Mouse (Mus musculus) forebrain, embryonic 10.5 days (tissue): Measurements from ENCODE around the gene Sash1. TPM values are rescaled to one million over a fixed set of nuclear protein-coding genes. Genes with fewer than 3 reads are reported as not detected.
"Not testable (repeated sequence)": the region's sequence is repeated elsewhere in the genome, so short reads cannot be mapped to it uniquely, and the experiment has no call there.

Experiments used
- DNase-seq: peaks from one replicate; pipeline ENCODE4 v3.0.0-alpha.2; 2017; ENCODE audit warnings: low spot score; ENCODE audit errors: extremely low spot score
- H3K27ac ChIP-seq: fragments of 300-500 bp; sonication (generic); 2 replicates; pipeline ENCODE4 v1.5.1; 2016; ENCODE audit warnings: mild to moderate bottlenecking
- H3K27me3 ChIP-seq: fragments of 300-500 bp; sonication (generic); 2 replicates; pipeline ENCODE4 v1.6.1; 2016; ENCODE audit warnings: mild to moderate bottlenecking; ENCODE audit not compliant: poor library complexity, severe bottlenecking
- H3K36me3 ChIP-seq: fragments of 300-500 bp; sonication (generic); replicated peaks from 2 replicates; pipeline ENCODE4 v1.6.1; 2016; ENCODE audit warnings: mild to moderate bottlenecking, moderate library complexity
- H3K4me1 ChIP-seq: fragments of 300-500 bp; sonication (generic); 2 replicates; pipeline ENCODE4 v1.6.1; 2016
- H3K4me3 ChIP-seq: fragments of 300-500 bp; sonication (generic); 2 replicates; pipeline ENCODE4 v1.5.1; 2016; ENCODE audit warnings: mild to moderate bottlenecking, moderate library complexity
- H3K9me3 ChIP-seq: fragments of 300-500 bp; sonication (generic); 2 replicates; pipeline ENCODE4 v1.6.1; 2016; ENCODE audit warnings: mild to moderate bottlenecking, moderate library complexity
- WGBS: fragments of 180-500 bp; shearing (Covaris S2); methylation state at CpG from one replicate; pipeline ENCODE4 v1.1.7; 2016; 5-methylcytosine and 5-hydroxymethylcytosine counted together
- polyA plus RNA-seq: library from polyadenylated mRNA; unstranded; fragments of >200 nt; fragmentation: Nextera tagmentation; extraction: Ambion mirVana; gene quantifications from 2 replicates; pipeline ENCODE4 v1.2.1, GENCODE M21; 2016

Sash1 gene
- polyA plus RNA-seq, 1 experiment from 2014 or later = 2.8 TPM

GRCm38 (mm10) chr10:8717171-8717570 is 168.7 kb downstream of the Sash1 start:
- H3K4me1 ChIP-seq = no peaks in the 10 kb centered on the region
- no peaks in the 10 kb centered on the region for H3K27me3 ChIP-seq
- no peak overlapping the region for H3K4me3 ChIP-seq
- DNase-seq = no peak
- WGBS = 89% methylated on average over 5 of the region's 5 CpGs
- no peaks in the 10 kb centered on the region; the same call in 1 of the 2 replicates for H3K36me3 ChIP-seq
- H3K27ac ChIP-seq = no peak overlapping the region
- H3K9me3 ChIP-seq = no peaks in the 10 kb centered on the region

DNA sequence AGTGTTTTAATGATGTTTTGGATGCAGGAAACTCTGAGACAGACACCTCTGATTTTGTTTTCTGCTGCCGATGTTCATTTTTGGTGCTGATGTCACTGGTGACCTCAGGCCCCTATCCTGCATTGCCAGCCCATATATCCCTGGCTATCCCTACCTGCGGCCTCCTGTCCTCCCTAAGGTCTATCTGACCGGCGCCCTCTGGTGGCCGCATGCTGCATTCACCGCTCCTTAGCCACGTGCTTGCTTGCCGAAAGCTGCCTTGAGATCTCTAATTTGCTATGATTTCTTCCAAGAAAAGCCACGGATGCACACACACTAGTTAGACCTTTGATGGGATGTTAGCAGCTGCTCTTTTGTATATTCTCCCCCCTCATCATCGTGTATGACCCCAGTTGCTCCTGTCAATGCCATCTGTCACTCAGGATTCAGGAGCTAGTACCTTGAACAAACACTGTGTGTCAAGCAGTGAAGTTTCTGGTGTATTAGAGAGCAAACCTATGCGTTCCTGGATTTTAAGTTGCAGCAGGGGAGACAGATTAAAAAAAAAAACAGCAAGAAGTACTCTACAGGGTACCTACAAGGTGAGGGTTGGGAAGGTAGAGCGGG is 170.1 kb downstream of the Sash1 start:
- DNase-seq = peak; percentile 74
- 21% methylated on average over 12 of the region's 12 CpGs for WGBS
- H3K27ac ChIP-seq = no peak overlapping the region

DNA sequence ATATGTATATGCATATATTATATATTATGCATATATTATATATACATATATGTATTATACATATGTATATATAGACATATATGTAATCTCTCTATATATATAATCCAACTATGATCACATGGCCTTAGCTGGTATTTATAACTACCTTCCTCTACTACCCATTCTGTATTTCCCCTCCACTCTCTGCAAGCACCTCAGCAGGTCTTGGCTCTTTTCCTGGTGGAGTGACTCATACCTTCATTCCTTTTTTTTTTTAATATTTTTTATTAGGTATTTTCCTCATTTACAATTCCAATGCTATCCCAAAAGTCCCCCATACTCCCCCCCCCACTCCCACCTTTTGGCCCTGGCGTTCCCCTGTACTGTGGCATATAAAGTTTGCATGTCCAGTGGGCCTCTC is 189.2 kb downstream of the Sash1 start:
- not testable (repeated sequence) for H3K27ac ChIP-seq, H3K27me3 ChIP-seq, H3K4me1 ChIP-seq, H3K9me3 ChIP-seq, DNase-seq, H3K36me3 ChIP-seq, H3K4me3 ChIP-seq
- 86% methylated on average over 1 of the region's 1 CpGs for WGBS

More for the DNA sequence above, 170.1 kb downstream of the Sash1 start:
- no peaks in the 10 kb centered on the region for H3K36me3 ChIP-seq
- no peaks in the 10 kb centered on the region for H3K9me3 ChIP-seq
- H3K4me1 ChIP-seq = no peaks in the 10 kb centered on the region
- no peak overlapping the region for H3K4me3 ChIP-seq
- no peaks in the 10 kb centered on the region for H3K27me3 ChIP-seq

DNA sequence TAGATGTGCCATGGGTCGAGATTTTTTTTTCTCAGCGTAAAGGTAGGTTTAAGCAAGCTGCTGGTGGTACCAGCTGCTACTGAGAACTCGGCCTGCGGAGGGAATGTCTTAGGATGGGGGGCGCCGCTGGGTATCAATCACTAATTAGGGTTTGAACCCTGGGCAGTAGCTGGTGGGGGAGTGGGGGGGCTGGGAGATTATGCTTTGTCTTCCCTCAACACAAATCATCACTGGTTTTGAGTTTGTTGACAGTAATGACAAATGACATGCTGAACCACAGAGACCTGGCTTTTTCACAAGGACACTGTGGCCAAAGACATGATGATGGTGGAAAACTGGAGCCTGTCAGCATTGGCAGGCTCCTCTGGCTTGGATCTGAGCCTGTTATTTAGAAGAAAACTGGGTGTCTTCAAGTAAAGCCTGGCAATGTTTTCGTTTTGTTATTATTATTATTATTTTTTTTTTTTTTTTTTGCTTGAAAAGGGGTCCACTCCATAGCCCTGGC is 191.8 kb downstream of the Sash1 start:
- H3K4me3 ChIP-seq = no peak overlapping the region
- no peaks in the 10 kb centered on the region for H3K9me3 ChIP-seq
- H3K36me3 ChIP-seq = no peaks in the 10 kb centered on the region
- DNase-seq = no peak
- 80% methylated on average over 7 of the region's 7 CpGs for WGBS
- no peaks in the 10 kb centered on the region for H3K4me1 ChIP-seq
- H3K27me3 ChIP-seq = no peaks in the 10 kb centered on the region
- H3K27ac ChIP-seq = no peak overlapping the region

- DNase-seq = no peak
Measured at GRCm38 (mm10) chr10:8693561-8693960, 192.3 kb downstream of the Sash1 start.

DNA sequence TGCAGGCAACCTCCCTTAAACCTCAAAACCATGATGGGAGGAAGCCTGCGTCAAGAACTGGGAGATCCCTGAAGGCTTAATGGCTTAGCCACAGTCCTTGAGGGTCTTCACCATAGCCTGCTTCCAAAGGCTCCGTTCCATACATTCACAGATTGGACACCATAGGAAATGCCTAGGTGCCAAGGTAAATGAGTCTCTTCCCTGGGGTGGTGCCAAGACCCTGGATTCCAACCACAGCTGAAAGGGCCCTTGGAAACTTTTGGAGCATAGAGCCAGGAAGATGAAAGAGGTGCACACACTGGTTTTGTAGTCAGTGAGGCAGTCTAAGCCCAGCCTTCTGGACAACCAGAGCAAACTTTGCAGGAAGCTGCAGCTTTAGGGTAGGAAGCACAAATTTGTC is 193.3 kb downstream of the Sash1 start:
- no peaks in the 10 kb centered on the region for H3K4me1 ChIP-seq
- no peaks in the 10 kb centered on the region for H3K27me3 ChIP-seq
- DNase-seq = no peak
- no peak overlapping the region for H3K27ac ChIP-seq
- no peak overlapping the region for H3K4me3 ChIP-seq
- H3K36me3 ChIP-seq = no peaks in the 10 kb centered on the region
- WGBS = 91% methylated on average over 2 of the region's 2 CpGs
- no peaks in the 10 kb centered on the region for H3K9me3 ChIP-seq

More at GRCm38 (mm10) chr10:8693561-8693960, 192.3 kb downstream of the Sash1 start:
- Histone ChIP-seq H3K36me3 (no peaks in the 10 kb centered on the region), H3K4me1 (no peaks in the 10 kb centered on the region), H3K27me3 (no peaks in the 10 kb centered on the region), H3K4me3 (no peak overlapping the region), H3K27ac (no peak overlapping the region), H3K9me3 (no peaks in the 10 kb centered on the region)
- 90% methylated on average over 4 of the region's 4 CpGs for WGBS

- Histone ChIP-seq H3K4me1 (no peaks in the 10 kb centered on the region), H3K36me3 (no peaks in the 10 kb centered on the region), H3K27me3 (no peaks in the 10 kb centered on the region), H3K4me3 (no peak overlapping the region), H3K9me3 (0 out of 2 replicates have a peak, but pooled peaks cover 2% of the 10 kb centered on the region), H3K27ac (no peak overlapping the region)
- no peak for DNase-seq
- WGBS = 77% methylated on average over 1 of the region's 1 CpGs
Measured at GRCm38 (mm10) chr10:8686219-8686618, 199.7 kb downstream of the Sash1 start.

- Histone ChIP-seq H3K9me3 (0 out of 2 replicates have a peak, but pooled peaks cover 2% of the 10 kb centered on the region), H3K27ac (no peak overlapping the region), H3K36me3 (no peaks in the 10 kb centered on the region), H3K4me1 (no peaks in the 10 kb centered on the region), H3K4me3 (no peak overlapping the region), H3K27me3 (no peaks in the 10 kb centered on the region)
- WGBS = 96% methylated on average over 7 of the region's 7 CpGs
- DNase-seq = no peak
Measured at GRCm38 (mm10) chr10:8685269-8685668, 200.6 kb downstream of the Sash1 start.

- peak; percentile 43 for DNase-seq
- Histone ChIP-seq H3K27ac (no peak overlapping the region), H3K4me3 (no peak overlapping the region), H3K36me3 (no peaks in the 10 kb centered on the region), H3K27me3 (no peaks in the 10 kb centered on the region), H3K4me1 (no peaks in the 10 kb centered on the region), H3K9me3 (0 out of 2 replicates have a peak, but pooled peaks cover 2% of the 10 kb centered on the region)
- 29% methylated on average over 4 of the region's 4 CpGs for WGBS
Measured at GRCm38 (mm10) chr10:8682900-8683299, 203.0 kb downstream of the Sash1 start.

GRCm38 (mm10) chr10:8682341-8682740 is 203.5 kb downstream of the Sash1 start:
- DNase-seq = no peak
- Histone ChIP-seq H3K27me3 (no peaks in the 10 kb centered on the region), H3K27ac (no peak overlapping the region), H3K4me3 (no peak overlapping the region), H3K4me1 (no peaks in the 10 kb centered on the region), H3K36me3 (no peaks in the 10 kb centered on the region), H3K9me3 (0 out of 2 replicates have a peak, but pooled peaks cover 2% of the 10 kb centered on the region)
- WGBS = 80% methylated on average over 6 of the region's 6 CpGs

GRCm38 (mm10) chr10:8676722-8677121 is 209.1 kb downstream of the Sash1 start:
- no peaks in the 10 kb centered on the region for H3K36me3 ChIP-seq
- no peaks in the 10 kb centered on the region for H3K27me3 ChIP-seq
- no peaks in the 10 kb centered on the region for H3K9me3 ChIP-seq
- 83% methylated on average over 5 of the region's 5 CpGs for WGBS
- DNase-seq = no peak
- no peak overlapping the region for H3K27ac ChIP-seq
- no peaks in the 10 kb centered on the region for H3K4me1 ChIP-seq
- H3K4me3 ChIP-seq = no peak overlapping the region
